Mouse (Mus musculus) MEL (cell line): ENCODE measurements around the gene Picalm. TPM values are rescaled to one million over a fixed set of nuclear protein-coding genes. Genes with fewer than 3 reads are reported as not detected.

Experiments used
- DNase-seq: peaks from one replicate; pipeline ENCODE4 v3.0.0; 2011; ENCODE audit warnings: low read depth, low spot score
- H3K27ac ChIP-seq: 2 replicates; pipeline ENCODE4 v1.5.1; 2012; ENCODE audit warnings: low read depth, mild to moderate bottlenecking, control low read depth, low read length, moderate library complexity; ENCODE audit not compliant: control insufficient read depth
- H3K27me3 ChIP-seq, 2 experiments: fragments of 150-350 bp in 1 of 2; sonication (generic) in 1 of 2; 2 replicates each; pipeline ENCODE4 v1.6.1; 2012; ENCODE audit warnings: low read length in 2 of 2, mild to moderate bottlenecking in 2 of 2, improper control_type of control experiment in 1 of 2, moderate library complexity in 1 of 2; ENCODE audit not compliant: insufficient read depth in 2 of 2, control insufficient read depth in 1 of 2
- H3K36me3 ChIP-seq, 2 experiments: 2 replicates each; pipeline ENCODE4 v1.6.1; 2012 to 2014; ENCODE audit warnings: low read length in 2 of 2, improper control_type of control experiment in 1 of 2, inconsistent platforms in 1 of 2, mild to moderate bottlenecking in 1 of 2; ENCODE audit not compliant: insufficient read depth in 2 of 2, control insufficient read depth in 1 of 2
- H3K4me1 ChIP-seq, 2 experiments: fragments of 150-350 bp in 1 of 2; sonication (generic) in 1 of 2; 2 replicates each; pipeline ENCODE4 v1.6.1; 2012; ENCODE audit warnings: low read length in 2 of 2, improper control_type of control experiment in 1 of 2, mild to moderate bottlenecking in 1 of 2; ENCODE audit not compliant: insufficient read depth in 2 of 2, control insufficient read depth in 1 of 2
- H3K4me3 ChIP-seq, 2 experiments: fragments of 150-350 bp in 1 of 2; sonication (generic) in 1 of 2; 2 replicates each; pipeline ENCODE4 v1.5.1; 2012; ENCODE audit warnings: low read depth in 2 of 2, low read length in 2 of 2, mild to moderate bottlenecking in 2 of 2, moderate library complexity in 2 of 2, control low read depth in 1 of 2, improper control_type of control experiment in 1 of 2; ENCODE audit not compliant: control insufficient read depth in 1 of 2, insufficient read depth in 1 of 2
- H3K79me2 ChIP-seq: 2 replicates; pipeline ENCODE4 v1.6.1; 2012; ENCODE audit warnings: mild to moderate bottlenecking, low read length, moderate library complexity; ENCODE audit not compliant: control insufficient read depth, poor library complexity, insufficient read depth
- H3K9ac ChIP-seq: 2 replicates; pipeline ENCODE4 v1.6.1; 2012; ENCODE audit warnings: low read depth, mild to moderate bottlenecking, control low read depth, low read length, moderate library complexity; ENCODE audit not compliant: control insufficient read depth, poor library complexity, severe bottlenecking
- H3K9me3 ChIP-seq: fragments of 150-350 bp; sonication (generic); replicated peaks from 2 replicates; pipeline ENCODE4 v1.6.1; 2012; ENCODE audit warnings: mild to moderate bottlenecking, low read length, improper control_type of control experiment, moderate library complexity; ENCODE audit not compliant: insufficient read depth
- BHLHE40 ChIP-seq: IDR thresholded peaks from 2 replicates; pipeline ENCODE4 v1.6.1; 2012; ENCODE audit warnings: low read depth, mild to moderate bottlenecking, inconsistent platforms, low read length, improper control_type of control experiment, borderline replicate concordance
- E2F4 ChIP-seq: IDR thresholded peaks from 2 replicates; pipeline ENCODE4 v1.6.1; 2011; ENCODE audit warnings: low read depth, low read length, improper control_type of control experiment, borderline replicate concordance
- ELF1 ChIP-seq: IDR thresholded peaks from 2 replicates; pipeline ENCODE4 v1.6.1; 2014; ENCODE audit warnings: low read depth, mild to moderate bottlenecking, inconsistent platforms, low read length, improper control_type of control experiment, moderate library complexity
- GATA1 ChIP-seq: IDR thresholded peaks from 2 replicates; pipeline ENCODE4 v1.6.1; 2011; ENCODE audit warnings: low read depth, low read length, improper control_type of control experiment
- HCFC1 ChIP-seq: IDR thresholded peaks from 2 replicates; pipeline ENCODE4 v1.6.1; 2012; ENCODE audit warnings: low read depth, mild to moderate bottlenecking, inconsistent platforms, low read length, improper control_type of control experiment, moderate library complexity
- JUND ChIP-seq: IDR thresholded peaks from 2 replicates; pipeline ENCODE4 v1.6.1; 2011; ENCODE audit warnings: low read depth, mild to moderate bottlenecking, improper control_type of control experiment, low read length
- KAT2A ChIP-seq: conservative IDR thresholded peaks from 2 replicates; pipeline ENCODE4 v1.6.1; 2012; ENCODE audit warnings: low read depth, low read length, improper control_type of control experiment, inconsistent platforms
- MAX ChIP-seq: IDR thresholded peaks from 2 replicates; pipeline ENCODE4 v1.6.1; 2011; ENCODE audit warnings: low read length, improper control_type of control experiment
- MXI1 ChIP-seq: IDR thresholded peaks from 2 replicates; pipeline ENCODE4 v1.6.1; 2011; ENCODE audit warnings: mild to moderate bottlenecking, low read depth, low read length, improper control_type of control experiment
- MYB ChIP-seq: IDR thresholded peaks from 2 replicates; pipeline ENCODE4 v1.6.1; 2011; ENCODE audit warnings: mild to moderate bottlenecking, low read depth, low read length, improper control_type of control experiment
- NELFE ChIP-seq: IDR thresholded peaks from 2 replicates; pipeline ENCODE4 v1.6.1; 2011; ENCODE audit warnings: low read depth, low read length, improper control_type of control experiment
- POLR2AphosphoS5 ChIP-seq: IDR thresholded peaks from 2 replicates; pipeline ENCODE4 v1.6.1; 2012; ENCODE audit warnings: low read depth, borderline replicate concordance, mild to moderate bottlenecking, inconsistent platforms, low read length, moderate library complexity, mixed read lengths
- RCOR1 ChIP-seq: IDR thresholded peaks from 2 replicates; pipeline ENCODE4 v1.6.1; 2012; ENCODE audit warnings: low read depth, mild to moderate bottlenecking, inconsistent platforms, low read length, improper control_type of control experiment
- SMC3 ChIP-seq: IDR thresholded peaks from 2 replicates; pipeline ENCODE4 v1.6.1; 2011; ENCODE audit warnings: low read depth, low read length, improper control_type of control experiment
- TAL1 ChIP-seq: IDR thresholded peaks from 2 replicates; pipeline ENCODE4 v1.6.1; 2012; ENCODE audit warnings: mild to moderate bottlenecking, inconsistent platforms, low read length, moderate library complexity, mixed read lengths
- USF1 ChIP-seq: IDR thresholded peaks from 2 replicates; pipeline ENCODE4 v1.6.1; 2014; ENCODE audit warnings: low read depth, mild to moderate bottlenecking, inconsistent platforms, low read length, improper control_type of control experiment, moderate library complexity
- ZC3H11A ChIP-seq: IDR thresholded peaks from 2 replicates; pipeline ENCODE4 v1.6.1; 2012; ENCODE audit warnings: low read depth, mild to moderate bottlenecking, inconsistent platforms, low read length, improper control_type of control experiment
- ZKSCAN1 ChIP-seq: IDR thresholded peaks from 2 replicates; pipeline ENCODE4 v1.6.1; 2012; ENCODE audit warnings: low read depth, mild to moderate bottlenecking, inconsistent platforms, low read length, improper control_type of control experiment, moderate library complexity
- ZMIZ1 ChIP-seq: IDR thresholded peaks from 2 replicates; pipeline ENCODE4 v1.6.1; 2012; ENCODE audit warnings: low read depth, mild to moderate bottlenecking, inconsistent platforms, low read length, improper control_type of control experiment, moderate library complexity
- polyA plus RNA-seq, 2 experiments: library from polyadenylated mRNA; stranded (reverse) in 1 of 2; unstranded in 1 of 2; fragments of >175 nt in 1 of 2; fragments of >200 nt in 1 of 2; gene quantifications; 2 replicates each; pipeline versions ENCODE4 v1.2.1 to v1.2.4; 2012; ENCODE audit warnings: low replicate concordance in 2 of 2, low read depth in 1 of 2; ENCODE audit not compliant: insufficient read length in 2 of 2, insufficient read depth in 1 of 2, missing spikeins in 1 of 2
- total RNA-seq: library from RNA; depleted of rRNA; stranded (reverse); fragments of 300-350 nt; gene quantifications from 2 replicates; pipeline ENCODE4 v1.2.3, GENCODE M21; 2012

Gene Picalm
- total and polyA plus RNA-seq, 3 experiments = 53.4 to 78.9 (median 74.9) TPM

- Histone ChIP-seq H3K4me3 (no peak overlapping the region), H3K9me3 (no peaks in the 10 kb centered on the region), H3K36me3 (peaks cover 0 to 8% of the 10 kb centered on the region in 2 experiments; a peak in 2 of 4 replicates), H3K9ac (no peak overlapping the region), H3K79me2 (no peaks in the 10 kb centered on the region), H3K4me1 (peaks cover 0 to 8% of the 10 kb centered on the region in 2 experiments; a peak in 2 of 4 replicates), H3K27ac (no peak overlapping the region), H3K27me3 (peaks cover 0 to 3% of the 10 kb centered on the region in 2 experiments; a peak in 3 of 4 replicates)
- TF ChIP-seq MXI1 (no peak), ZC3H11A (no peak), E2F4 (no peak), GATA1 (no peak), MAX (no peak), SMC3 (no peak), NELFE (no peak), POLR2AphosphoS5 (no peak), MYB (no peak), BHLHE40 (no peak), RCOR1 (no peak), USF1 (no peak), KAT2A (no peak), ZKSCAN1 (no peak), HCFC1 (no peak), ZMIZ1 (no peak), JUND (no peak), ELF1 (no peak)
- no peak for DNase-seq
Observed at GRCm38 (mm10) chr7:90096609-90097008, 33.4 kb upstream of the Picalm start.

GRCm38 (mm10) chr7:90098253-90098652 lies 31.8 kb upstream of the Picalm start:
- DNase-seq = peak; percentile 61
- no peaks in the 10 kb centered on the region for H3K79me2 ChIP-seq
- H3K9me3 ChIP-seq = no peaks in the 10 kb centered on the region
- no peak overlapping the region for H3K4me3 ChIP-seq
- H3K9ac ChIP-seq = no peak overlapping the region
- no peak overlapping the region; the same call in 1 of the 2 replicates for H3K27ac ChIP-seq
- H3K4me1 ChIP-seq = peaks cover 0 to 8% of the 10 kb centered on the region in 2 experiments; a peak in 2 of 4 replicates
- H3K36me3 ChIP-seq = peaks cover 0 to 8% of the 10 kb centered on the region in 2 experiments; a peak in 2 of 4 replicates
- TF ChIP-seq KAT2A (no peak), TAL1 (no peak), GATA1 (peak; percentile 57), ZC3H11A (no peak), NELFE (no peak)
- peaks cover 0 to 2% of the 10 kb centered on the region in 2 experiments; a peak in 1 of 4 replicates for H3K27me3 ChIP-seq
